Mouse (Mus musculus) liver (tissue): Measurements from ENCODE around the gene Atcay.
"Not testable (repeated sequence)": the region's sequence is repeated elsewhere in the genome, so short reads cannot be mapped to it uniquely, and the experiment has no call there.

Experiments used
- DNase-seq: peaks from one replicate; pipeline ENCODE4 v3.0.0-alpha.2; 2020; ENCODE audit warnings: mixed read lengths

Gene Atcay

DNA sequence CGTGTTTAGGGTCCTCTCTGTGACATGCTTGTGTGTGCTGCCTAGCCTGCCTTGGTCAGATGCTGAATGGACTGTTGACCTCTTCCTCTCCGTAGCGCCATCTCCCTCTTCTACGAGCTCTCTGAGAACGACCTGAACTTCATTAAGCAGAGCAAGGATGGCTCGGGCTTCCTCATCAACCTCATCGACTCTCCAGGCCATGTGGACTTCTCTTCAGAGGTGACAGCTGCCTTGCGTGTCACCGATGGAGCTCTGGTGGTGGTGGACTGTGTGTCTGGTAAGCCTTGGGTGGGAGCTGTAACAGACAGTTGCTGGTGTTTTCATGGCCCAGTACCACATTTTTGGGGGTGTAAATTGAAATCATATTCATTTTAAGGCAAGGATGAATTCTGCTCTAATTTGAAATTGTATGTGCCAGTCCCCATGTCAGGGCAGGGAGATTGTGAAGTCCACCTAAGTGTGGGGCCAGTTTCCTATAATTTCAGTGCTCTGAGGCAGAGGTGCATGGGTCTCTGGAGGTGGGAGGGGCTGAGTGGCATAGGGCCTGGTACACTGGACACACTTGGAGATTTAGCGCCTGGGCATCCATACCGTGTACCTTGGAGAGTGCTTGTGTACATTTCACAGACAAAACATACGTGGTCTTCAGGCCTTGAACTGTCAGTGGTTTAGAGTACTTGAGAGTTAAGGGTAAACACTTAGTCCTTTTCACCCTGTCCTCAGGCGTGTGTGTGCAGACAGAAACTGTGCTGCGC lies 52.5 kb downstream of the Atcay start:
- DNase-seq = no peak

DNA sequence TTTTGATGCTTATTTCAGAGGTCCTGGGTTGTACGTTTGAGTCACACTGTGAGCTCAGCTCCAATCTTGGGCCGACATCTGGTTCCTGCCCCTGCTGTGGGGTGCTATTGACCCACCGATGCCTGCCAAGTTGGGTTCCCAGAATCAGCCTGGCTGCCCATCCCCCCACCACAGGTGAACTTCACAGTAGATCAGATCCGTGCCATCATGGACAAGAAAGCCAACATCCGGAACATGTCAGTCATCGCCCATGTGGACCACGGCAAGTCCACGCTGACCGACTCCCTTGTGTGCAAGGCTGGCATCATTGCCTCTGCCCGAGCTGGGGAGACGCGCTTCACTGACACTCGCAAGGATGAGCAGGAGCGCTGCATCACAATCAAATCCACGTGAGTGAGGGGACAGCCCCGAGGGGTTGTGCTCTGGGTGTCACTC lies 53.1 kb downstream of the Atcay start:
- peak; percentile 65 for DNase-seq

- peak; percentile 99 for DNase-seq
These were observed 54.0 kb downstream of the Atcay start, which contains the start of gene Eef2 for GRCm38 (mm10) chr10:81176466-81177271. TSS of gene Eef2 (plus strand) at chr10:81176631.

GRCm38 (mm10) chr10:81175936-81176465 lies 54.6 kb downstream of the Atcay start:
- DNase-seq = no peak

- not testable (repeated sequence) for DNase-seq
These were observed 55.3 kb downstream of the Atcay start for GRCm38 (mm10) chr10:81175345-81175701.

- peak; percentile 89 for DNase-seq
These were observed 55.9 kb downstream of the Atcay start for GRCm38 (mm10) chr10:81174617-81175344.

DNA sequence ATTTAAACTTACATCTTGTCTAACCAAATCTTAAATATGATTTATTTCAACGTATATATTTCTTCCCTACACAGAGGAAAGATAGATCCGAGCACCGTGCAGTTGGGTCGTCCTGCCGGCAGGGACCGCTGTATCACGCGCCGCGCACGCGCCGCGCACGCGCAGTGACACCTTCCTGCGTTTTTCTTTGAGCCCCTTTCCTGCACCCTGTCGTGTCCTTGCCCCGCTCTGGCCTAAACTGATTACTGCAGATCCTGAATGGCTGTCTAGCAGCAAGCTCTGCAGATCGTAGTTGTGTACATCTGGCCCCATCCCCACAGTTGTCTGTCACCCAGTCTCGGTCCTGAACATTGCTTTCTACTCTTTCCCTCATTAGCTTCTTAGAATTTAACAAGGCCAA lies 57.5 kb downstream of the Atcay start:
- peak; percentile 86 for DNase-seq

- DNase-seq = not testable (repeated sequence)
These were observed 61.2 kb downstream of the Atcay start for GRCm38 (mm10) chr10:81169411-81169900.

DNA sequence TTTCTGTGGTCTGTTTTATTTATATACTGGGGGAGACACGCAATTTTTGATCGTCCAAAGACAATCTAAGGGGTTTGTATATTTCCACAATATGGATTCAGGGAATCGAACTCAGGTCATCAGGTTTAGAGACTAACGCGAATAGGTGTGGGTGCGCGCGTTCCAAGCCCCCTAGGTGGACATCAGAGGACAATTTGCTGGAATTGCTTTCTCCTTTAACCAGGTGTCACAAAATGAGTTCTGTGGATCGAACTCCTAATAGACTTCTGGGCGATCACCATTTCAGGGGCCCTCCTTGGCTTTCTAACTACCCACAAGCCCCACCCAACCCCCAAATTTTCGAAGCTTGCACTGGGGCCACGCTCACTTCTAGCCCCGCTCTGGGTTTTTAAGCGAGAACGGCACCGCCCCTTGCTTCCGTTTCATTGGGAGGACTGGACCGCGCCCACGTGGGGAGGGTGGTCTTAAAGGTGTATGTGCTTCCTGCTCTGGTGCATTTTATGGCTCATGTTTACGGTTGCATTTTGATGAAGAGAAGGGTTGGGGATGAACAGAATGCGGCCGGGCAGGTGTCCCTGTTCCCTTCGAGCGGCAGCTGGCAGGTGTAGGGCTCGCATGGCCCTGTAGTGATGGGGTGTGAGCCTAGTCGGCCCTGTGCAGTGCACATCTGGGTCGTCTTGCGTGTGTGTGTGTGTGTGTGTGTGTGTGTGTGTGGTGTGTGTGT lies 62.0 kb downstream of the Atcay start:
- peak; percentile 93 for DNase-seq

GRCm38 (mm10) chr10:81168087-81168431 lies 62.6 kb downstream of the Atcay start:
- no peak for DNase-seq

DNA sequence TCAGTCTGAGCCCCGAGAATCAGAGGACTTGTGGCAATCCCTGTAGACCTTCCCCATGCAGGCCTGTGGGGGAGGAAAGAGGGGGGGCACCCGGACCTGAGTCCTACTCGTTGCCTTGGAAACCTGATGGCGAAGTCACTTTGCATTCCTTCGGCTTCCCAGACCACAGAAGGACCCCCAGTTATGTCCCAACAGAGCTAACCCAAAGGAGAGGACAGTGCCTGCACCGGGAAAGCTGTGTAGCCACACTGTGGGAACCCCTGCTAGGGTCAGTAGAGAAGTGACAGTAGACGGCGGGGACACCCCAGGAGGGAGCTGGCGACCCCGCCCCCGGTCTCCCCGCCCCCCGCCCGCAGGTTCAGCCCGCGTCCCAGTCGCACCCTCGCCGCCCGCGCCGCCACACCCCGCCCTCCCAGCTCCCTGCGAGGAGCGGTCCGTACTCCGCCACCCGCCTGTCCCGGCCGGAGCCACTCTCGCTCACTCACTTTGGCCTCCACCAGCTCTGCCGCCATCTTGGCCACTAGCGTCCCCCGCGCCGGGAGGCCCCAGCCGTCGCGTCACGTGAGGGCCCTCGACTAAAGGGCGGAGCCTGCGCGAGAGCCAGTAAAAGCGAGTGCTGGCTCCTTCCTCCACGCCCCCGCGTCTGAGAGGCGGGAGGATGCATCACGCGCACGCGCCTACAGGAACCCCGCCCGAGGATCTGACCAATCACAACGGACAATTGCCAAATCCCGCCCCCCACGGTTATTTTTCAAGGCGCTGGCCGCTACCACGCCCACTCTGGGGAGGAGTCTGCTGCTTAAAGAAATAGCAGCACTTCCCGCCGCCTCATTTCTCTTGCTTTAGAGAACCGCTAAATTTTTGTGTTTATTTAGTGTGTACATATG lies 63.2 kb downstream of the Atcay start, which contains the start of gene Pias4:
Pias4 (minus strand) TSS at position 724 of the 887 bp plus-strand sequence.
- peak; percentile 100 for DNase-seq

GRCm38 (mm10) chr10:81165118-81165517 lies 65.5 kb downstream of the Atcay start:
- no peak for DNase-seq

DNA sequence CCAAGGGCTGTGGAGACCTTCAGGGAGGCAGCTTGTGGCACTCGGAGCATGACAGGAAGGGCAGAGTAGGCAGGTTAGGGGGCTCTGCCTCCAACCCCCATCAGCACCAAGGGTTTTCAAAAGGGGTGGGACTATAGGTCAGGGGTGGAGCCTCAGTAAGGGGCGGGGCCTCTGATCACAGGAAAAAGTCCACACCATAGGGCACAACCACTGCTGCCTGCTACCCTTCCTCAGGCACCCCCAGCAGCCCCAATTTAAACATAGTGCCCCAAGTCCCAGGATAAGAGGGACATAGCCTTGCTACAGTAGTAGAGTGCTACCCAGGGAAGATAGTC lies 68.3 kb downstream of the Atcay start:
- no peak for DNase-seq

- no peak for DNase-seq
These were observed 68.9 kb downstream of the Atcay start for GRCm38 (mm10) chr10:81161602-81162317.

GRCm38 (mm10) chr10:81154736-81155135 lies 75.9 kb downstream of the Atcay start:
- no peak for DNase-seq
